Mouse (Mus musculus): ENCODE results near the gene Ubc.

GRCm38 (mm10) chr5:125425698-125426276 lies 35.8 kb upstream of the Ubc start:
- TF ChIP-seq POLR2A (IDR thresholded peaks at IDR 0.05; ENCODE audit: control insufficient read depth, extremely low read depth, insufficient read depth, low read length, poor library complexity) (no peak), CTCF (IDR thresholded peaks at IDR 0.05; ENCODE audit: borderline replicate concordance, control insufficient read depth, extremely low read depth, insufficient read depth, low read length, poor library complexity) (no peak)
